Mouse (Mus musculus): Measurements from ENCODE around the gene Tcf19.

The Tcf19 gene

GRCm38 (mm10) chr17:35516652-35517500 lies at the start of gene Tcf19, which contains the start of gene Cchcr1:
TSS of gene Tcf19 (minus strand) at chr17:35516824.
TSS of gene Cchcr1 (plus strand) at chr17:35517100.
- peak; percentile 92 for DNase-seq (ENCODE audit: low spot score)

DNA sequence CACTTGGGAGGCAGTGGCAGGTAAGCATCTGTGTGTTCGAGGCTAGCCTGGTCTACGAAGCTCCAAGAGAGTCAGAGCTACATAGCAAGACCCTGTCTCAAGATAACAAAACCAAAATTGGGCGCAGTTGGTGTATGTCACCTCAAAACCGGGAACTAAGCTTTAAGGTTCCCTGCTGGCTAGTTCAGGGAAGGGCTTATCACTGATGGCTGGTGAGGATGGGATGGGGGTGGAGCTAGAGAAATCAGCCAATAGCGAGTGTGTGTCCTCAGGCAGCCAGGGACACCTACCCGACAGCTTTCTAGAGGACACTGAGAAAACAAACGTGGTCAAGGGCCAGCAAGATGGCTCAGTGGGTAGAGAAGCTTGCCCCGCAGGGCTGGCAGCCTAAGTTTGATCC lies 41.6 kb upstream of the Tcf19 start:
- no peak for DNase-seq (ENCODE audit: low spot score)

DNA sequence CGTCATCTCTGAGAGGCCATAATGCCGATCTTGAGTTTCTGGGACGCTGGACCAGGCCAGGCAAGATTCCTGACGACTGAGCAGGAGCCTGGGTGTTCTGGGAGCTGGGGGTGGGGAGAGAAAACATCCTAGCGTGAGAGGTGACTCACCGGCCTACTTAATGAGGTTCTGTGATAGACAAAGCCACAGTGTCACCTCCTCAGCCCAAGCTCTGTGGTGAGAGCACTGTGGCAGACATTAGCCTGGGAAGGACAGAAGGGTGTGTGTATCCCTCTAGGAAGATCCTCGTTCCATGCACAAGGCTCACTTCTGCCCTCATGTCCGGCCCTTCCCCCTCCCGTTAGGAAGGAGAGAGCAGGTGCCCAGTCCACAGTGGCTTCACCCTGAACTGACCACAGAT lies 40.7 kb upstream of the Tcf19 start:
- no peak for DNase-seq (ENCODE audit: low spot score)

GRCm38 (mm10) chr17:35556812-35557211 lies 40.2 kb upstream of the Tcf19 start:
- no peak for DNase-seq (ENCODE audit: low spot score)

DNA sequence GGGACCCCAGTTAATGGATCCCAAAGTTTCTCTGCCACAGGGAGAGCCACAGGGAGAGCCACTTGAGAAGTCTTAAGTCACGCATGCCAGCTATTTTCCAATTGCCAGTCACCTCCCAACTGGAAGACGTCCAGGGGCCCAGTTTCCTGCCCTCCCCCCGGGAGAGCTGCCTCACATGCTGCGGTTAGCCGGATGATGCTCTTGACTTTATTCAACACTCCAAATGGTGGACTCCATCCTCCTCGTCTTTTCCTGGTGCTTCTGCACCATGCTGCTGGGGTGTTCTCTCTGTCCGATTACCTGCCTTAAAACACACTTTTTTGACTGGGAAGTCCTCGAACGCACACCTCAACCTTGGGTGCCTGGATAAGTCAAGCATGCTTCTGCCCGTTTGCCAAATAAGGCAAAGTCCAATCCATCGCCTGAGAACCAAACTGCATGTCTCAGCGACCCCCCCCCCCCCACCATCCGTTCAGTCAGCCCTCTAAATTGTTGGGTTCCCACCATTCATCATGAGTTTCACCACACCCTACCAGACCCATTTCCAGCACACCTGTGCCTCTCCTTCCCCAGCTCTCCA lies 39.7 kb upstream of the Tcf19 start:
- no peak for DNase-seq (ENCODE audit: low spot score)

DNA sequence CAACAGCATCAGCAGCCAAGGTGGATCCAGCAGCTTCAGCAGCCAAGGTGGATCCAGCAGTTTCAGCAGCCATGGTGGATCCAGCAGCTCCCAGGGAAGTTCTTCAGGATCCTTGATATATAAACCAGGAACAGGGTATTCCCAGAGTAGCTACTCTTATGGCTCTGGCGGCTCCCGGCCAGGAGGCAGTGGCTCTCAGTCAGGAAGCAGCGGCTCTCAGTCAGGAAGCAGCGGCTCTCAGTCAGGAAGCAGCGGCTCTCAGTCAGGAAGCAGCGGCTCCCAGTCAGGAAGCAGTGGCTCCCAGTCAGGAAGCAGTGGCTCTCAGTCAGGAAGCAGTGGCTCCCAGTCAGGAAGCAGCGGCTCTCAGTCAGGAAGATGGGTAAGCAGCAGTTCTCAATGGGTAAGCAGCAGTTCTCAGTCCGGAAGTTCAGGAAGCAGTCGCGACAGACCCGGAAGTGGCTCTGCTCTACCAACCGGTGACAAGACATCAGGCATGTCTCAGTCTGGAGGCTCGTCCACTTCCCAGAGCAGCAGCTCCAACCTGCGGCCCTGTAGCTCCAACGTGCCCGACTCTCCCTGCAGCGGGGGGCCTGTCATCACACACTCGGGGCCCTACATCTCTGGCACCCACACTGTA lies 38.3 kb upstream of the Tcf19 start:
- no peak for DNase-seq (ENCODE audit: low spot score)

DNA sequence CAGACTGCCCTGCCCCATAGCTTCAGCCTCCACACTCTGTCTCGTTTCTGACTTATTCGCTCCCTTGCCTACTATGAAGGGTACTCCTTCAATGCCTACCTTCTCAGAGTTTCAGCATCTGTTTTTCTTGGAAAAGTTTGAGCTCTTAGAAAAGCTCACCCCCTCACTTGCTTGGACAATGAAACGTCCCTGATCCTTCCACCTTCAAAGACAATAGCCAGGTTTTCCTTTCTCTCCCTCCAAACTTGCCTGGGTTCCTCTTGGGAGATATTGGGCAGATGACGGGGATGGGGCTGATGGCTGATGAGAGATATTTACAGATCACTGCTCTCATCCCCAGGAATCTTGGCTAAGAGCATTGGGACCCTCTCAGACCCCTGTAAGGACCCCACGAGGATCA lies 37.7 kb upstream of the Tcf19 start:
- DNase-seq (ENCODE audit: low spot score), result no peak

DNA sequence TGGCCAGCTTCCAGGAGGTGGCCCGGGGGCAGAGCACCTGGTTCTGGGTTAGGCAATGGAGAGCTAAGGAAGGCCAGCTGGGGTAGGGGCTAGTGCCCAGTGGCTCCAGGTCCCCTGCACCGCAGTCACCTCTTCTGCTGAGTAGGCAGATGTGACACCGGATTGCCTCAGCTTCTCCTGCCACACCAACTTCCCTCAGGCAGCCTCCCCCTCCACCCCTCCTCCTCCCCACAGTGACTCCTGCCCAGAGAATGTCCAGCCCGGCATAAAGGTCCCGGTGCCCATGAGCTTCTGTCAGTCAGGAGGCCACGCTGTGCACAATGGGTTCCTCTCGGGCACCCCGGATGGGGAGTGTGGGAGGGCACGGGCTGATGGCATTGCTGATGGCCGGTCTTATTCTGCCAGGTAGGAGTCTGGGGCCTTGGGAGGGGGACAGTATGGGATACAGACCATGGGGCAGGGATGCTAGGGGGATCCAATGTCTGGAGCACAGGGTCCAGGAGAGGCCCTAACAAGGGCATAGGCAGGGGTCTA lies 35.3 kb upstream of the Tcf19 start, which contains the start of gene Cdsn:
Gene Cdsn (plus strand): TSS at position 248 of the 534 bp plus-strand sequence.
- DNase-seq (ENCODE audit: low spot score), result no peak

DNA sequence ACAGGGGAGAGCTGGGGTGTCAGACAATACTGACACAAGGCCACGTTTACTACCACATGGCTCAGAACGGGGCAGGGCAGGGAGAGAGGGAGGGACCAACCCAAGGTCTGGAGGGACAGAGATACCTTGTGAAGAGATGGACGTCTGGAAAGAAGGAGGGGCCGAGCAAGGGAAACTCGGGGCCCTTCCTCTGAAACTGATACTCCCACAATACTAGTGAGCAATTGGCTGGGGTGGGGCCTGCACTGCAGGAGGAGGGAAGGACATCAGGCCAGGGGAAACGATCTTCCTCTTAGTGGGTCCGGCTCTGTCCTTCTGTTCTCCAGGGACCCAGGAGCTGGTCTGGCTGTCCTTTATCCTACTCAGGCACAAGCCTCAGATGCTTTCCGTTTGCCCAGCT lies 34.2 kb upstream of the Tcf19 start:
- no peak for DNase-seq (ENCODE audit: low spot score)

GRCm38 (mm10) chr17:35550143-35550494 lies 33.5 kb upstream of the Tcf19 start:
- DNase-seq (ENCODE audit: low spot score), result no peak

DNA sequence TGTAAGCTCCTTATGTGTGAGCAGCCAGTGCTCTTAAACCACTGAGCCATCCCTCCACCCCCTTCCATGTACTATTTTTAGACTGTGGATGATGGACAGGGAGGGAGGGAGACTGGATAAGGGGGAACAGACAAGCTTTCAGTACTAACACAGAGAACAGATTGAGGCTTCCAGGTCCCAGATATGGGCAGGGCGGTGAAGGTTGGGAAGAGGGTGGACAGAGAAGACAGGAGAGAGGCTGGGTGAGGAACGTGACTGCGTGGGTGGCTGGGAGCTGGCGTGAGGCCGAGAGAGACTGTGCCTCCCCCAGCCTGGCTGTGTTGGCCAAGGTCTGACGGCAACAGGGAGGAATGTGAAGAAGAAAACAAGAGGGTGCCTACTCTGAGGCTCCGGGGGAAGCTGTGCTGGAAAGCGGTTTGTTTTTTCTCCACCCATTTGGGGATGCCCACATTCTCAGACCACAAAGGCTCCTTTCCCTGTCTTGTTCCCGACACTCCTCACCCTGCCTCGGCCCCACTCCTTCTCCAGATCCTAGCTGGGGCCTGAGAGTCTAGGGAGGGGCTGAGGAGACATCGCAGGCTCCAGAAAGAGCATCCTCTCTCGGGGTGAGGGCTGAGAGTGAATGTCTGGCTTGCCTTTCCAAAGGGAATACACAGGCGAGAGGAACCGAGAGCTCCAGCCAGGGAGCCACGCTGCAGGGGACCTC lies 33.0 kb upstream of the Tcf19 start:
- peak; percentile 59 for DNase-seq (ENCODE audit: low spot score)

GRCm38 (mm10) chr17:35548636-35549035 lies 32.0 kb upstream of the Tcf19 start:
- no peak for DNase-seq (ENCODE audit: low spot score)

GRCm38 (mm10) chr17:35547465-35547864 lies 30.8 kb upstream of the Tcf19 start:
- no peak for DNase-seq (ENCODE audit: low spot score)

- no peak for DNase-seq (ENCODE audit: low spot score)
Measured at GRCm38 (mm10) chr17:35544680-35545079, 28.1 kb upstream of the Tcf19 start.

- no peak for DNase-seq (ENCODE audit: low spot score)
Measured at GRCm38 (mm10) chr17:35544001-35544400, 27.4 kb upstream of the Tcf19 start.

DNA sequence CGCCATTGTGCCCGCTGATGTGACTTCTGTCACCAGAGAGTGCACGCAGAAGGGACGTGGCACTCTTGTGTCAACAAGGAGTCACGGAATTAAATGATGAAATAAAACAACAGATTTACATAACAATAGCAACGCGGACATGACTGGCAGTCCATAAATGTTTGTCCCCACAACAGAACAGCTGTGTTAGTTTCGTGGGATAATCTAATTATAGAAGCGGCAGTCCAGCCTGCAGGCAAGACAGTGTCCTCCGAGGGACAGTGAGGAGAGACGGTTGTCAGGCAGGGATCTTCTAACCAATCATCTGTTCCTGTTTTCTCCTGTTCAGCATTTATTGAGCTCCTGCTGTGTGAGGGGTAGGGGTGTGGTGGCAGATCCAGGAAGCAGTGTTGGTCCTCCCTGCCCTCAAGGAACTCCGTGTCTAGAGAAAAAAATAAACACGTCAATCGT lies 26.8 kb upstream of the Tcf19 start:
- DNase-seq (ENCODE audit: low spot score), result no peak

- DNase-seq (ENCODE audit: low spot score), result no peak
Measured at GRCm38 (mm10) chr17:35542761-35543411, 26.3 kb upstream of the Tcf19 start.

DNA sequence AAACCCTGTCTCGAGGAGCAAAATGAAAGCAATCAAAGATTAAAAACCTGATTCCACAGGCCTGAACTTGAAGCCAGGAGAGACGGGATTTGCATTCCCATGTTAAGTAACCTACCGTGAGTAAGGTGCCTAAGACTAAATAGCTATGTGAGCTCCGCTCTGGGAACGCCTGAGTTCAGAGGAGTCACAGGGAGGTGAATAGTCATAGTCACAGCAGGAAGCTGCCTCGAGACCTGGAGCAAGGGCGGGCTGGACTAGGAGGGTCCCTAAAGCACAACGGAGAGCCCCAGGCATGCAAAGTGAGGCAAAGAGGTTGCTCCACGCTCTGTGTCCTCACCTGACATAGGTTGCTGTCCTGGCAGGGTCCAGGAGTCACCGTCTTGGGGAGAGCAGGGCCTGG lies 22.9 kb upstream of the Tcf19 start:
- no peak for DNase-seq (ENCODE audit: low spot score)

GRCm38 (mm10) chr17:35538476-35538875 lies 21.9 kb upstream of the Tcf19 start:
- no peak for DNase-seq (ENCODE audit: low spot score)

DNA sequence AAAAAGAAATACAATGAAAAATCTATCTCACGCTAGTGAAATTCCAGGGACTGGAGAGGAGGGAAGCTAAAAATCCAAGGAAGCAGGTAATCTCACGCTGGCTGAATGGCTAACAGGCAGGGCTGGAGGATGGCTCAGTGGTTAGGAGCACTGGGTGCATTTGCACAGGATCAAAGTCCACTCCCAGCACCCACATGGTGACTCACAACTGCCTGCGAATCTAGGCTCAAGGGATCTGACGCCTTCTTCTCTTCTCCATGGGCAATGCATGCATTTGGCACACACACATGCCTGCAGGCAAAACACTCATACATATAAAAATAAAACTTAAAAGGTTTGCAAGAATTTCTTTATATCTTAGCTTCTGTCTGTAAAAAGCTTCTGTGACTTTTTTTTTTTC lies 20.8 kb upstream of the Tcf19 start:
- no peak for DNase-seq (ENCODE audit: low spot score)

DNA sequence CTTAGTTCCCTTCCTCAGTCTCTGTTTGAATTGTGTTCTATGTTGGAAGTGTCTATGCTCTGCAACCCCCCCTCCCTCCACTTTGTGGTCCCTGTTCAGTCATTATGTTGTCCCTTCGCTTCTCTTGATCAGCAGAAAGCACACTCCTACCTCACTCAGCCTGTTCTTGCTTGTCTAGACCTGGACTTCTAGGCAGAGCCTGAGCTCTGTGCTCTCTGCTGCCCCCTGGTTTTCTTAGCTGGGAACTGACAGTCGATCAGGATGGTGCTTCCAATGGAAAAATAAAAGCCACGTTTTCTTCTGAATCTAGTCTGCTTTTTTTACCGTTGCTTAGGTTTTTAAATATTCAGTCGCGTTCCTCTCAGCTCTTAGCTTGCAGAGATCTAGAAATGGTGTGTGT lies 17.7 kb upstream of the Tcf19 start:
- DNase-seq (ENCODE audit: low spot score), result peak; percentile 56

DNA sequence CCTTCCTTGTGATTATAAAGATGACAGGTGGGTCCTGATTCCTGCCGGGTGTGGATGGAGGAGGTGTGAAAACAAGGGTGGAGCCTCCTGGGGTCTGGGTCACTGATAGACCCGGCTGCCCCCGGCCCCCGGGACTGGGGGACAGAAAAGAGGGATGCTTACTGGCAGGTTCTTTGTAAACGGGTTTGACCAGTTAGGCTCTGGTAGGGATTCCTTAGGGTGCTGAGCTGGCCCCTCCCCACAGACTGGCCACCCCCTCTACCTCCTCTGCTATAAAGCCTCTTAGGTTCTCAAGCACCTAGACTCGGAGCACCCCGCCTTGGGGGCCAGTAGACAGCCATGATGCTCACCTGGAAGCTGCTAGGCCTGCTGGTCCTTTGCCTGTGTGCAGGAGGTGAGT lies 16.3 kb upstream of the Tcf19 start, which contains the start of gene Psors1c2:
Gene Psors1c2 (plus strand): TSS at position 301 of the 400 bp plus-strand sequence.
- no peak for DNase-seq (ENCODE audit: low spot score)

Data from ovary, postnatal 10 days (tissue).